Mouse (Mus musculus): Measurements from ENCODE around the gene 2810021J22Rik. TPM values are rescaled to one million over a fixed set of nuclear protein-coding genes. Genes with fewer than 3 reads are reported as not detected.
A peak's percentile ranks its signal among the peaks of the same experiment; 100 is the strongest.
"Not testable (repeated sequence)": the region's sequence is repeated elsewhere in the genome, so short reads cannot be mapped to it uniquely, and the experiment has no call there.

Gene 2810021J22Rik
- polyA plus RNA-seq (2012; rRNA removed) = 6.9 and 7.5 TPM in 2 replicates

DNA sequence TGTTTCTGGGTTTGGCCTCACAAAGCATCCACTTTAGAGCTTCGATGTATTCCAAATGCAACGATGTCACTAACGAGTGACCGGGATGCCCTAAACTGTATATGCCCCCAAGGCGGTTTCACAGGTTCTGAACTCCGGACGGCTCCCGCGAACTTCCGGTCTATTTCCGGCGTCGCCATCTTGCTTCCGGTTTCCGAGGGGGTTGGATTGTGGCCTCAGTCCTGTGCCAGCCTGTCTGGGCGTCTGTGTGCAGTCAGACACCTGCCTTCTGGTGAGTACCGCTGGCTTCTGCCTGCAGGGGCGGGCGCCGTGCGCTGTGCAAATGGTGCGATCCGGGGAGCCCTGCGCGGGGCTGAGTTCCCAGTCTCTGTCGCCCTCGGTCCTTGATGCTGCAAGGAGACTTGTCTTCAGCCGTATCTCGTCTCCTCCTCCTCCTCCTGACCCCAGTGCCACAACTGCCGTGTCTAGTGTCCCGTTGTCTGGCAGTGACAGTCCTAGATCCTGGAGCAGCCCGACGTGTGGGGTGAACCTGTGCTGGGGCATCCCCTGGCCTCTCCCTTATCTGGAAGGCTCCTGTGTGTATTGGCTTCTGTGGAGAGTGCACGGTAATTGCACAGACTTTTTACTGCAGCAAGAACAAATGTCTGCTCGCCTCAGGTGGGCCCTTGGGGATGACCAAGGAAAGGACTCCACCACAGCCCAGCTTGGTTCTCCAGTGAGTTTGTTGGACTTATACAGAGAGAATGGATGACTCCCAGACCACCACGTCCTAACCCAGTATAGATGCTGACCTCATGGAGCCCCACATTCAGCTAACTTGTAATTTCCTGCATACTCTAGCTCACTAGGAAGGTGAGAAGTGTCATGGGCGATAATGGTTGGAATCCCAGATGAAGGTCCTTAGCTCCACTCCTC, at the start of gene 2810021J22Rik:
Gene 2810021J22Rik (plus strand): TSS at position 178 of the 915 bp plus-strand sequence.
- peak in 1 of 2 experiments; percentile 86 for DNase-seq (ENCODE audit: extremely low spot score in 1 of 2, low spot score in 1 of 2)

DNA sequence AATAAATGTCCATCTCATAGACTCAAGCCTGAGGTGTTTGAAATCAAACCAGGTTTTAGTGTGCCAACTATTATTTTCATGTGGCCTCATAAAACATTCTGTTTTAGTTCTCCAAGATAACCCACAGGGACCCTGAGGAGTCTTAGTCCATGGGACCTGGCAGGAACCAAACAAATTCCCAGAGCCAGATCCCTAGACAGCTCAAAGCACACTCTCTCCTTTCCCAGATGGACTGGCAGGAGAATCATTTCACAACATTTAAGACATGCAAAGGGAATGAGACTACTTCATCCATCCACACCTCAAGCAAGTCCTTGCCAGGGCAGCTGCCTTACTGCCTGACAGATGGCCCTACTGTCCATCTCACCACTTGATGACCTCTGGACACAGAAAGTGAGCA, 38.1 kb upstream of the 2810021J22Rik start, which contains the start of gene Olfr312:
Gene Olfr312 (plus strand): TSS at position 301 of the 400 bp plus-strand sequence.
- not testable (repeated sequence) for DNase-seq (ENCODE audit: extremely low spot score in 1 of 2, low spot score in 1 of 2)

- no peak for DNase-seq (ENCODE audit: extremely low spot score in 1 of 2, low spot score in 1 of 2)
Observed at GRCm38 (mm10) chr11:58829764-58830163, 37.3 kb upstream of the 2810021J22Rik start.

DNA sequence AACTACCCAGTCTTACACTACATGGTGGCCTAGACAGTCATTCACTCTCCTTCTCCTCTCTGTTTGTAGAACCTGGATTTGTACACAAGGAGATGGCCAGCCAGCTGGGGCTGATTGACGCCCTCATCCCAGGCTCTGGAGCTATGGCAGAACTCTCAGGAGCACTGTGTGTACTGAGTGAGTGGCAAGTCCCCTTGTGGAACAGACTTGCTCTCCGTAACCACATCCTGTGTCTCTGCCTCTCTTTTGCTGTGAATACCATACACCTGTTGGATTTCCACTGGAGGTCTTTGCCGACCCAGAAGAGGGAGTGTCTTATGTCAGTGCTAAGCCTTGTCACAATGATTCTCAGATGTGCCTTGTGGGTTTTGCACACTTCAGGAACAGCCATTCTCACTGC, 34.5 kb upstream of the 2810021J22Rik start:
- not testable (repeated sequence) for DNase-seq (ENCODE audit: extremely low spot score in 1 of 2, low spot score in 1 of 2)

DNA sequence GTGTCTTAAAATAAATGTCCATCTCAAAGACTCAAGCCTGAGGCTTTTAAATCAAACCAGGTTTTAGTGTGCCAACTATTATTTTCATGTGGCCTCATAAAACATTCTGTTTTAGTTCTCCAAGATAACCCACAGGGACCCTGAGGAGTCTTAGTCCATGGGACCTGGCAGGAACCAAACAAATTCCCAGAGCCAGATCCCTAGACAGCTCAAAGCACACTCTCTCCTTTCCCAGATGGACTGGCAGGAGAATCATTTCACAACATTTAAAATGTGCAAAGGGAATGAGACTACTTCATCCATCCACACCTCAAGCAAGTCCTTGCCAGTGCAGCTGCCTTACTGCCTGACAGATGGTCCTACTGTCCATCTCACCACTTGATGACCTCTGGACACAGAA, 28.1 kb upstream of the 2810021J22Rik start, which contains the start of gene Olfr311:
Gene Olfr311 (plus strand): TSS at position 301 of the 400 bp plus-strand sequence.
- not testable (repeated sequence) for DNase-seq (ENCODE audit: extremely low spot score in 1 of 2, low spot score in 1 of 2)

DNA sequence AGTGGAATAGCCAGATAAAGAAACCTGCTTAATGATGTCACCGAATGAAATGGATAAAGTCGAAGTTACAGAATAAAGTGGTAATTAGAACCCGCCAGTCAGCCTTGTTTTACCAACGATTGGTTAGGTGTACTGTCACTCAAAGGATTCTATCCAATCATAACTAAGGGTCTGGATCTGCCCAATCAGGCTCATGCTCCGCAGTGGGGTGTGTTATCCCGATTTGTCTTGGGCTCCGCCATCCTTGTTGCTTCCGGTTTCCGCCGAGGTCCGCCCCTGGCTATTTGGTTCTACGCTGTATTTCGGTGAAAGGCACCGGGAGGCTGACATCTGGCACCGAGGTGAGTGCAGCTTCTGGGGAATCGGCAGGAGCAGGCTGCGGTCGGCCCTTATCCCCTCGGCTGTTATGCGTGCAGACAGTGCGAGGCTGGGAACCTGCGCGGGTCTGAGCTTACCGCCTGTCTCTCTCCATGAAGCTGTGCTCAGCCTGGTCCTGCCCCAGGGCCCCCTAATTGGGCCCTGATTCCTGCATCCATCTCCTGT, 20.0 kb upstream of the 2810021J22Rik start, which contains the start of gene Gm12258:
Gene Gm12258 (plus strand): TSS at position 240 of the 543 bp plus-strand sequence.
- DNase-seq (ENCODE audit: extremely low spot score in 1 of 2, low spot score in 1 of 2) = peak; percentile 93 to 100

DNA sequence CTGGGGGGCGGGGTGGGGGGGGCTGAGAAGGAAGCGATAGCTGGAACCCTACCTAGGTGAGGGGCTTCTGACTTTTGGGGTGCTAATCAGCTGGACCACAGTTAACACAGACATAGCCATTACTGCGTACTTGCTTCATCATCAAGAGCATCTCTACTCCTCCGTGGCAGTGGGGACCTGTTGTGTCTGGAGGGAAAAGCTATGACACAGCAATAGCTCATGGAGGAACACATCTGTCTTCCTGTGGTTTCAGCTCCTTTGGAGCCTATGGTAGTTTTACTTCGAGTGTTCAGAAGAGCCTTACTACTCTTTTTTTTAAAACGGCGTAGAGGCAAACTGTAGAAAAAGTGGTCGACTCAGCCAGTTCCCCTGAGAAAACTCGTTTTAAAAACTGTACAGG, 19.4 kb upstream of the 2810021J22Rik start:
- no peak for DNase-seq (ENCODE audit: extremely low spot score in 1 of 2, low spot score in 1 of 2)

DNA sequence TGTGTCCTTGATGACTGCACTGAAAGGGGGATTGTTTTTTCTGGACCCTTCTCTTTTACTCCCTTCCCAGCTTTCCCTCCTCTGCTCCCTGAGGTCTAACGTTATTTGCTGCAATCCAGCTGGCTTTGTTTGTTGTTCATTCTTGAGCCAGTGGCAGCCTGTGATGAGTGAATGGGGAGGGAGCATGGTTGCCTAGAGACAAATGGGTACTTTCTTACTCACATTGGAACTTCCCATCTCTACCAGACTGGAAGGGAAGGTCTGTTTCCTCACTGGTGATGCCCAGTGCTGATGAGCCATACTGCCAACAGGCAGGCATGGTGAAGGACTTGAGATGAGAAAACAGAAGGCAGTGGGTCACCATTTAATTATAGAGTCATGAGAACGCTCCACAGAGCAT, 17.3 kb upstream of the 2810021J22Rik start:
- no peak for DNase-seq (ENCODE audit: extremely low spot score in 1 of 2, low spot score in 1 of 2)

- DNase-seq (ENCODE audit: extremely low spot score in 1 of 2, low spot score in 1 of 2) = no peak
Observed at GRCm38 (mm10) chr11:58860744-58861143, 6.3 kb upstream of the 2810021J22Rik start.

GRCm38 (mm10) chr11:58867954-58868330, 926 bp downstream of the 2810021J22Rik start:
- DNase-seq (ENCODE audit: extremely low spot score in 1 of 2, low spot score in 1 of 2) = no peak

GRCm38 (mm10) chr11:58870961-58871360, 3.9 kb downstream of the 2810021J22Rik start:
- no peak for DNase-seq (ENCODE audit: extremely low spot score in 1 of 2, low spot score in 1 of 2)

DNA sequence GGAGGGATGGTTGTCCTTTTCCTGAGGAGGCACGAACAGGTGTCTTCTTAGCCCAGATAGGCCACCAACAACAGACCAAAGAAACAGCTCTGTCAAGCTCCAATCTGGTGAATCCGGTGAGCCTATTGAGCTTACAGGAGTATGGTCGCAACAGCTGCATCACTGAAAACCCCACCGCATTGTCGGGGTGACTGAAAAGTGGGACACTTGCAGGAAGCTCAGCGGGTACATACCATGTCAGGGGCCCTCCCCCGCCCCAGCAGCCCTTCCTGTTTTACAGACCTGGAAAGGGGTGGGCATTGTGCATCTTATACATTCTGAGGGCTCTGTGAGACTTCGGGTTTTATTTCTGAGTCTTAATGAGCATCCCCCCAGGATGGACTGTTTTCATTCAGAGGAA, 16.7 kb downstream of the 2810021J22Rik start:
- no peak for DNase-seq (ENCODE audit: extremely low spot score in 1 of 2, low spot score in 1 of 2)

GRCm38 (mm10) chr11:58890511-58890910, 23.5 kb downstream of the 2810021J22Rik start:
- DNase-seq (ENCODE audit: extremely low spot score in 1 of 2, low spot score in 1 of 2) = no peak

DNA sequence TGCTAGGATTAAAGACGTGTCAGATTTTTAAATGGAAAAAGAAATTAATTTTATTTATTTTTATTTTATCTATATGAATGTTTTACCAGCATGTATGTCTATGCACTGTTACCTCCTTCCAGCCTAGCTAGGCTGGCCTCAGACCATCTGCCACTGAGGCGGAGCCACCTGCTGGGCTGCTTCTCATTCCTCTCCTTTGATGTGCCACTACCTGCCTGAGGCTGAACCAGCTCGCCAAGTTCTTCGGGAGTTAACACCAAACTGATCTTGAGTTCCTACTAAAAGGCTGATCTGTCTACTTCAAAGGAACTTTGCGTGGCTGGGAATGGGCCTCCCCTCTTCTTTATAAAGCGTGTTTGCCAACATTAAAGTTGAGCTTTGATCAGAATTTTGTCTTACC, 27.4 kb downstream of the 2810021J22Rik start:
- DNase-seq (ENCODE audit: extremely low spot score in 1 of 2, low spot score in 1 of 2) = no peak

DNA sequence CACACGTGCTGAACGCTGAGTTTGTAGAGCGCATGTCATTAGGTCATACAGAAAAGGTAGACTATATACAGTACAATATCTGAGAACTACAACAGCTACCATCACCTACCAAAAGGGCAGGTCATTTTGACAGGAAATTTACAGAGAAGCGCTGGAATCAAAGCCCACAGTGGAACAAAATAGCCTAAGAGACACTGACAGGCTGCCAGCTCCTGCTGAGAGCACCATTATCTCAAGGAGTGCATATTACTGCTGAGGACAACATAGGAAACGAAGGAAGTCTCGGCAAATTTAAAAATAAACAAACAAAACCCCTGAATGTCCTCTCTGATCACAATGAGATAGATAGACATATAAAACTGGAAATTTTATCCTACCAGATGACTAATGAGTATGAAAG, 30.5 kb downstream of the 2810021J22Rik start:
- no peak for DNase-seq (ENCODE audit: extremely low spot score in 1 of 2, low spot score in 1 of 2)

DNA sequence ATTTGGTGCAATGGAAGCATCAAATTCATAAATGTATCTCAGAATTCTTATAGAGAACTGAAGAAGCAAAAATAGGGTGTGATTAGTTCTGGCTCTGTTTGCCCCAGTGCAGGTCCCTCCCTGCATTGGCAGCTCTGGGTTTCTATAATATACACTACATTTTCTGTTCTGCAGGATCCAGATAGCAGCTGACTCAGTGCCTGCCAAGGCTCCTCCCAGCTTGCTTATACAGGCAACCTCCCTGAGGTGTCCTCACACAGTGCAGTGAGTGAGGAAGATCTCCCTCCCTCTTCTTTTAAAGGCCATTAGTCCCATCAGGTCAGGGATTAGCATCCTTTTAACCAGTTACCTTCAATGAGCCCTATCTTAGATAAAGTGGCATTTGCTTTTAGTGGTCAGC, 34.1 kb downstream of the 2810021J22Rik start:
- no peak for DNase-seq (ENCODE audit: extremely low spot score in 1 of 2, low spot score in 1 of 2)

DNA sequence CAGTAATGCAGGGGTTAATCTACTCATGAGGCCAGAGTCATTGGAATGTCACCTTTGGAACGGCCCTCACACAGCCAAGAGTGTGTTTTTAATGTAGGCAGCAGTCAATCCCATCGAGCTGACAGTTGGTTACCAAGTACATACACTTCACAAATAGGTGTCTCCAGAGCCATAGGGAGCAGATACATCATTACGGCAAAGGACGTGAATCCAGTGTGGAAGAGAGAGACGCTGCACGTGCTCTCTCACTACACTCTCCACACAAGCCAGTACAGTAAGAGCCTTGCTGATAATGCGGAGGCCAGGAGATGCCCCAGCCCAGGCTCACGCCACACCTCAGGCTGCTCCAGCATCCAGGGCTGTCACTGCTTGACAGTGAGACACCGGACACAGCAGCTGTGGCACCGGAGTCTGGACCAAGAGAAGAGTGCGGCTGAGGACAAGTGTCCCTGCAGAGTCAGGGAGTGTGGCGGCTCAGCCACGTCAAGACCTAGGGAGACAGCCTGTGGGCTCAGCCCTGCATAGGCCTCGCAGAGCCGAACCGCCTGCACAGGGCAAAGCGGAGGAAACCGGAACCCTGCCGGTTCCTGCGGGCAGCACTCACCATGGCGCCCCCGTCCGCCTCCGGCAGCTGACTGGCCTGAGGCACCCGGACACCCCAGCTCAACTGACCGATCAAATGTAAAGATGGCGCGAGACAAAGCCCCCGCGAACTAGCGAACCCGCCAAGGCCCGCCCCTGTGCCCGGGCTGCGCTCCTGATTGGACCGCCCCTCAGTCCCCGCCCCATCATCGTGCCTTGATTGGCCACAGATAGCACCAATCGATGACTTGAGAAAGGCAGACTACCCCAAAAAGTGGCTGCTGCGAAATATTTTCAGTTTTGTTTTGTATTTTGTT, 36.7 kb downstream of the 2810021J22Rik start, which contains the start of gene Zfp39:
Gene Zfp39 (minus strand): TSS at position 715 of the 899 bp plus-strand sequence.
- peak; percentile 91 to 97 for DNase-seq (ENCODE audit: extremely low spot score in 1 of 2, low spot score in 1 of 2)

DNA sequence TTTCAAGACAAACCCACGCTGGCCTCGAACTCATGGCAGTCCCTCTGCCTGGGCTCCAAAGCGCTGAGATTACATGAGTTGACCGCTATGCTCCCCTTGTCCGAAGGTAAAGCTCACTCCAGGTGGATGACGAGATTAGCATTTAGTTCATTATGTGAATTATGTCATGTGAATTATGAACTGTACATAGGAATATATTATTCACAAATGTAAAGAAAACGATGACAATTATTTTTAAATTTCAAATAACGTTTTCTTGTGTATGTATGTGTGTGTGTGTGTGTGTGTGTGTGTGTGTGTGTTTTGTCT, 37.3 kb downstream of the 2810021J22Rik start:
- no peak for DNase-seq (ENCODE audit: extremely low spot score in 1 of 2, low spot score in 1 of 2)

DNA sequence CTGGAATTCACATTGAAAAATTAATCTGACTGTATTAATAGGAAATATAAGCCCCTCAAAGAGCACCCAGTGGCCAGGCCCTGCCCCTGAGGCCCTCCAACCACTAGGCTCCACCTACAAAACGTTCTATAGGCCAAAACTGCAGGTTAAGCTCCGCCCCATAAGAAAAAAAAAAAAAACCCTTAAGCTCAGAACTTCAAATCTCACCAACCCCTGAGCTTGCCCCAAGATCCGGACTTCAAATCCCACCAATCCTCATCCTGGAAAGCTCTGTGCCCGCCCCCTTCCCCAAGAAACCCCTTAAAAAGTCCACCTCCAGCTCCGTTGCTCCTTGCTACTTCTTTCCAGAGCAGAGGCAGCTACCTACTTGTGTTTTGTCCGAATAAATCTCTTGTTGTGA, 37.8 kb downstream of the 2810021J22Rik start:
- DNase-seq (ENCODE audit: extremely low spot score in 1 of 2, low spot score in 1 of 2) = peak in 1 of 2 experiments; percentile 11

DNA sequence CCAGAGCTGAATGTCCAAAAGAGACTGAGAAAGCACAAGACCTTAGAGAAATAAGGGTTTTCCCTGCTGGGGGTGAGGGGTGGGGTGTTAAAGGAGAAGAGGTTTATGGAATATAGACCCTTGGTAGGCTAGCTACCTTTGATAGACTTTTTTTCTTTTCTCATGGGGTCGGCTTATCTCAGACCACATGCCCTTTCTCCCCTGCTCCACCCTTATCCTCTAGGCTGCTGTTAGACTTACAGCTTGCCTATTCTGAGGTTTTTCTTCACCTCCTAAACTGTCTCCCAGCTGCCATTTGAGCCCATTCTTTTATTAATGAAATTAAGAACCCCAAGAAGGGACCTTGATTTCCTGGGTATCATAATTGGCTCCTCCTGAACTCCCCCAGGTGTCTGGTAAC, 46.8 kb downstream of the 2810021J22Rik start:
- no peak for DNase-seq (ENCODE audit: extremely low spot score in 1 of 2, low spot score in 1 of 2)
